Mouse (Mus musculus): ENCODE data around the gene Calhm2. TPM values are rescaled to one million over a fixed set of nuclear protein-coding genes. Genes with fewer than 3 reads are reported as not detected.
"Not testable (repeated sequence)": the region's sequence is repeated elsewhere in the genome, so short reads cannot be mapped to it uniquely, and the experiment has no call there.

The Calhm2 gene
- total RNA-seq, 2 experiments from 2014 or later, result 4.4 to 4.5 TPM

DNA sequence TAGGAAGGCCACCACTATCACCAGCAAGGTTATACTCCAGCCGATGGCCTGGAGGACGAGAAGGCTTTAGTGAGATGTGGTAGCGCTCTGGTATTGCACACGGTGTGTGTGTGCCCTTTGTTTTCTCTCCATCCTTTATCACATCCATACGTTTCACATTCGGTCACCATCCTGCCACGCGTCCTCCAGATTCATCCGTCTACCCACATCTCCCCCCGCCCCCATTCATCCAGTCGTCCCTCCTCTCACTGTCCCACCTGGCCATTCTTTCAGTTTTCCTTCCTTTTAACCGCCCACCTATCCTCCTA, 13.9 kb upstream of the Calhm2 start:
- DNase-seq, result no peak
- intact Hi-C loops (cut with DNase I), result no loop called here

DNA sequence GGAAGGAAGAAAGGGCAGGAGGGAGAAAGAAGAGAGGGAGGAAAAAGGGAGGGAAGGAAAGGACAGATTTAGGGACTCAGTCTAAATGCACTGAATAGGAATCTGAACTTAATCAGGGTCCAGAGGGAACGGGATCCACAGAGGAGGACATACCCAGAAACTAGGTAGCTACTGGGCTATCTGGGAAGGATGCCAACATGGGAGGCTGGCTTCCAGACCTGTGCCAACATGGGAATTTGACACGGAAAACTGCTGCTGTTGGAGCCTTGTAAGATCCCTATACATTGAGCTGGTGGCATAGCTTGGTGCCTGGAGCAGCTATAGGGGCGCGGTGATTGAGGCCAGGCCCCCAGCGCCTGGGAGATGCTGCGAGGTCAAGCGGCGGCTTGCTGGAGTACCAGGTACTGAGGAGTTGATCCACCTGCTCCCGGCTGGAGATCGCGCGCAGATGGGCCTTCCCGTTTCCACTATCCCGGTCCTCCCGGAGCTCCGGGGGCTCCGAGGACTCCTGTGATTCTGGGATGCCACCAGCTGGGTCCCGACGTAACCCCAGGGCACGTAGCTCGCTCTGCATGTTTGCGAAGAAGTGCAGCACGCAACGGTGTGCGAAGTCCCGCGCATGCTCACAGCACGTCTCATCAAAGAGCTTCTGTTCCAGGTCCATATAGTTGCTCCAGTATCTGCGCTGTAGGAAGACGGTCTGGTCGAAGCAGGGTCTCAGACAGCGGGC, 13.4 kb upstream of the Calhm2 start:
- intact Hi-C loops (cut with DNase I), result no loop called here

GRCm38 (mm10) chr19:47149854-47150253, 11.8 kb upstream of the Calhm2 start:
- no peak for DNase-seq
- intact Hi-C loops (cut with DNase I), result no loop called here

More for the DNA sequence above, 13.4 kb upstream of the Calhm2 start:
- DNase-seq, result no peak

GRCm38 (mm10) chr19:47148267-47148847, 10.3 kb upstream of the Calhm2 start:
- DNase-seq, result no peak
- intact Hi-C loops (cut with DNase I), result no loop called here

DNA sequence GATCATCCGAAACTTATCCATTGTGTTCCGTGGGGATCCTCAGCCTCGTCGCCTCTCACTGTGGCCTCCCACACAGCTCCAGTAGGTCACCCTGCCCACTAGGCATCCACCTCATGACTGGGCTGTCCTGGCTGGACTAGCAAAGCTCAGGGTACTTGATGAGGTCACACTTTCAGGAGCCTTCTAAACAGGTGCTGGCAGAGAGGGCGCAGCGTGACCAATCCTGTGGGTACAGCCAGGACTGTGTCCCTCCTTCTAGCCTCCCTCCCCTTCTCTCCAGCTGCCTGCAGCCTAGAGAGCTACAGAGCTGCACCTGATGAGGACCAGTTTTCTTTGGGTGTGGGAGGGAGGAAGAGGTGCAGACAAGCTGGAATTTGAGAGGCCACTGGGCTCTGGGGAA, 6.1 kb upstream of the Calhm2 start, which contains the start of gene Calhm1:
Calhm1 (minus strand) TSS at position 101 of the 400 bp plus-strand sequence.
- no peak for DNase-seq
- intact Hi-C loops (cut with DNase I), result no loop called here

GRCm38 (mm10) chr19:47142438-47142837, 4.3 kb upstream of the Calhm2 start:
- intact Hi-C loops (cut with DNase I), result no loop called here
- no peak for DNase-seq

DNA sequence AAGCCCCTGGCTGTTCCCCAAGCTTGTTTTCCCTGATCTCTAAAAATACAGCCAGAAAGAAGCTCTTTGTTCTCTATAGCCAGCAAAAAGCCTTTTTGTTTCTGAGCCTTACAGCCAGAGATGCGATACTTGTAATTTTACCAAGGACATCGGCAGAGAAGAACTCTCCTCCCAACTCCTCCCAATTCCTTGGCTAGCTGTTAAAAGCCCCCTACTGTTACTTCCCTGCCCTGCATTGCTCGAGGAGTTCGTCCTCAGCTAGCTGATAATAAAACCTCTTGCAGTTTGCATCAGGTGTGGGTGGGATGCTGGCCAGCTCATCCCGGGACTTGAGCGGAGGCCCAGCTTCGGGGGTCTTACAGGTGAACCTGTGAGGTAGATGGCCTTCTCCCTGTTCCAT, 1.5 kb upstream of the Calhm2 start:
- DNase-seq; intact Hi-C loops (cut with DNase I): not testable (repeated sequence)

DNA sequence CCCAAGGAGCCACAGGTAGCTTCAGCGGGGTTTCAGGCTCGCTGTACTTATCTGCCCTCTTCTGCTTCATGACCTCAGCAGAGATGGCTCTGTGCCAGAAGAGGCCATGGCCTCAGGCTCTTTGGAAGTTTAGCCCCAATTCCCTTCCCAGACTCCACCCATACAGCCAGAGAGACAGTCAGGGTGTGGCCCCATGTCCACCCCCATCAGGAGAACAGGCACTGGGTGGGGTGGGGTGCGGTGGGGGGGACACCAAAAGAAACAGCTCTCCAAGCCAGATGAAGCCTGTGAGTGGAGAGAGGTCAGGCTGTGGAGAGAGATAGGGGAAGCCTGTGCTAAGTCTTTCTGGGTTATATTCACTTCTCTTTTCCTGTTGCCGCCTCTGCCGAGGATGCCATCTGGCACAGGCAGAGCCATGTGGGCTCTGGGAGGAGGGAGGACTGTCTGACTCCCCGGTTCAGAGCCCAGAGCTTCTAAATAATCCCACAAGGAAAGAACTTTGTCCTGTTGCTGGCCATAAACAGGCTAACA, 978 bp downstream of the Calhm2 start:
- DNase-seq, result peak; percentile 56 to 72
- intact Hi-C loops (cut with DNase I), result no loop called here

GRCm38 (mm10) chr19:47136170-47136569, 1.9 kb downstream of the Calhm2 start:
- intact Hi-C loops (cut with DNase I), result no loop called here
- no peak for DNase-seq

DNA sequence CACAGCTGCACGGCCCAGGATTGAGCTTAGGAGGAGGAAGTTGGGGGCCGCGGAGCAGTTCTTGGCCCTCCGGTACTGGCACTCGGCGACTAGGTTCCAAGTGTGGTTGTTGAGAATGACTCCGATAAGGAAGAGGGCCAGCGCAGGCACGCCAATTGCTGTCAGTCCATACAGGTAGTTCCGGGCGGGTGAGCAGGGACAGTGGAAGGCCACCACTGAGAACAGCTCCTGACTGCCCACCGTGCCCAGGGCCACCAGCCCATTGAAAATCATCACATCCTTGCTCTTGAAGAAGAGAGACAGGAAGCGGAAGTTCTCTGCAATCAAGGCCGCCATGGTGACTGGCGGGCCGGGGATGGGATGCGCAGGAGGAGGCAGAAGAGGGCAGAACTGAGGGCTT, 2.5 kb downstream of the Calhm2 start:
- no peak for DNase-seq
- intact Hi-C loops (cut with DNase I), result no loop called here

DNA sequence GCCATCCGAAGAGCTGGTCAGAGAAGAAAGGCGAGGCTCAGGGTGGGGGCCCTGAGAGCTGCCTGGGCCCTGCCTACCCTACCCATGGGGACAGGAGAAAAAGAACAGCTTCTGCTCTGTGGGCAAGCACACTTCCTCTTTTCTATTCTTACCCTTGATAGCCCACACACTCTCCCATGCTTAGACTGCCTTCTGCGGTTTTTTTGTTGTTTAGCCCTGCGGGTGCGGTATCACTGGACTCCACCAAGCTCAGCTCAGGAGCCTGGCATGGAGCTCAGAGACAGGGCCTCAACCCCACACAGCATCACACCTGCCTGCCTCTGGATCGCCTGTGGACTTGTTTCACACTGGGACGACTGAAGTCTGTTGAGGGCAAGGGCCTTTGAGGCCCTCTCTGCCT, 4.9 kb downstream of the Calhm2 start:
- intact Hi-C loops (cut with DNase I), result no loop called here
- no peak for DNase-seq

GRCm38 (mm10) chr19:47130551-47131125, 7.5 kb downstream of the Calhm2 start:
- no peak for DNase-seq
- intact Hi-C loops (cut with DNase I), result no loop called here

GRCm38 (mm10) chr19:47128835-47129234, 9.3 kb downstream of the Calhm2 start:
- no peak for DNase-seq

DNA sequence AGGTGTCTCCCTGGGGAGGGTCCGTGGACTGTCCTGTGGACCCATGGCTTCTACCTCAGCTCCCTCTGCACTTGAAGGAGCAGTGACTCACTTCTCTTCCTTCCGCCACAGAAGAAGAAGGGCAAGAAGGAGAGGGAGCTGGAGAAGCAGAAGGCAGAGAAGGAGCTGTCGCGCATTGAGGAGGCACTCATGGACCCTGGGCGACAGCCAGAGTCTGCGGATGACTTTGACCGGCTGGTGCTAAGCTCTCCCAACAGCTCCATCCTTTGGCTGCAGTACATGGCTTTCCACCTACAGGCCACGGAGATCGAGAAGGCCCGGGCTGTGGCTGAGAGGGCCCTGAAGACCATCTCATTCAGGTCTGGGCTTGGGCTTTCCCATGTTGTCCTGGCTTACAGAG, 9.9 kb downstream of the Calhm2 start:
- intact Hi-C loops (cut with DNase I), result no loop called here
- no peak for DNase-seq

More at GRCm38 (mm10) chr19:47128835-47129234, 9.3 kb downstream of the Calhm2 start:
- intact Hi-C loops (cut with DNase I), result no loop called here

- peak in 1 of 2 experiments; percentile 48 for DNase-seq
These were observed 15.3 kb downstream of the Calhm2 start for GRCm38 (mm10) chr19:47122802-47123201.

GRCm38 (mm10) chr19:47121054-47121453, 17.0 kb downstream of the Calhm2 start:
- peak; percentile 31 to 54 for DNase-seq
- intact Hi-C loops (cut with DNase I), result loop anchor here (1.0 kb wide), 1 partner anchor 47 kb away; no protein-coding TSS in a partner anchor

More at GRCm38 (mm10) chr19:47122802-47123201, 15.3 kb downstream of the Calhm2 start:
- intact Hi-C loops (cut with DNase I), result no loop called here

- intact Hi-C loops (cut with DNase I), result no loop called here
- no peak for DNase-seq
These were observed 19.5 kb downstream of the Calhm2 start for GRCm38 (mm10) chr19:47118634-47119033.

DNA sequence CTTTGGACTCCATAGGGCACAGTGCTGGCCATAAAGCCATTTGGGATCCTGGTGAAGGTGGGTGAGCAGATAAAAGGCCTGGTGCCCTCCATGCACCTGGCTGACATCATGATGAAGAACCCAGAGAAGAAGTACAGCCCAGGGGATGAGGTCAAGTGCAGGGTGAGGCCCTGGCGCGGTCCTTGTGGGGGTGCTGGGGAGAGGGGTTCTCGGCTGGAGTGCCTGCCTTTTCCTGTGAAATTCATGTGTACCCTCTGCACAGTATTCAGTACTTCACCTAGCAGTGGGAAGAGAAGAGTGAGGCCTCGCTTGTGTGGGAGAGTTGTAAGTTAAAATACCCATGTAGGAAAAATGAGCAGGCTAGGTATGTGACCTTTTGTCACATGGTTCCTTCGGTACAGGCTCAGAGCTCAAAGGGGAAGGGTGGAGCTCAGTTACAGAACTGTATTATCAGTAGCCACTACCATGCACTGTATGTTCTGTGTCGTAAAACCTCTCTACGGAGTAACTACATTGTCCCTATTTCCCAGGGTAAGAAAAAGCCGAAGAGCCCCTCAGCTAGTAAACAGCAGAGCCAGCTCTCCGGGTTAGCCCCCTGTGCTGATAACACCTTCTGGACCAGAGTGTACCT, 33.3 kb downstream of the Calhm2 start:
- no peak for DNase-seq
- intact Hi-C loops (cut with DNase I), result no loop called here

DNA sequence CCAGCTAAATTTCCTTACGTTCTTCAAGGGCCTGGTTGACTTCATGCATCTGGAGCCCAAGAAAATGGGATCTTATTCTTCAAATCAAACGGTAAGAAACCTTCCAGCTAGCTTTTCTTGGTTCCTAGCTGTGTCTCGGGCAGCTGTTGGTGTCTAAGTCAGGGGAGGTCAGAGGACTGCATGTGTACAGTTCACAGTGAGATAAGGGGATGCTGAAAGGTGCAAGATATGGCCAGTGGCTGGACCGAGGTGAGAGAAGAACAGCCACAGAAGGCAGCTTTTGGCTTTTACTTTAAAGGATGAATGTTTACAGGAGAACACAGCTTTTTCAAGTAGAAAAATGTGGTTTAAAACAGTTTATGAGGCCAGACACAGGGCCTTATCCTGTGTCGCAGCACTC, 37.0 kb downstream of the Calhm2 start:
- intact Hi-C loops (cut with DNase I), result no loop called here
- DNase-seq, result no peak

- intact Hi-C loops (cut with DNase I), result no loop called here
- peak; percentile 98 for DNase-seq
These were observed 47.4 kb downstream of the Calhm2 start, which contains the start of the genes Usmg5 and Pdcd11 for GRCm38 (mm10) chr19:47090550-47091156. Gene Usmg5 (minus strand): TSS chr19:47090647. Gene Pdcd11 (plus strand): TSS chr19:47090768.
